Comparison of ENCODE assay signal across 14 mouse cellular contexts in genomic region chr17:26578162-26578561, GRCm38 (mm10).
"Had no signal": no experiment of that assay in that cellular context is flagged by ENCODE, and none has a peak within 500 bp of the region (broad histone marks: within the 10 kb centered on the region; RNA-seq: fewer than 3 reads in every experiment).

No protein-coding gene starts in this region.

- H3K4me2 ChIP-seq: liver, embryonic 11.5 days; liver, embryonic 15.5 days; midbrain, embryonic 13.5 days; neural tube, embryonic 15.5 days had no signal

- H3K27me3 ChIP-seq: liver, embryonic 15.5 days; midbrain, embryonic 13.5 days; neural tube, embryonic 15.5 days had no signal

- DNase-seq: kidney, postnatal 36 days; layer of hippocampus, adult 9-11 months; lung, adult 2 months; lung, postnatal 36 days; right cerebral cortex, adult 18-20 months; right cerebral cortex, postnatal 25 days had no signal

- H3K4me1 ChIP-seq: limb, embryonic 10.5 days had no signal

- H3K27ac ChIP-seq: kidney, postnatal 0 days; limb, embryonic 10.5 days; liver, embryonic 15.5 days; midbrain, embryonic 13.5 days; neural tube, embryonic 15.5 days had no signal

- H3K4me3 ChIP-seq: limb, embryonic 10.5 days; liver, embryonic 15.5 days; midbrain, embryonic 13.5 days; myocyte; neural tube, embryonic 15.5 days had no signal

- ATAC-seq: lung, postnatal 0 days; midbrain, embryonic 13.5 days had no signal

- H3K9me3 ChIP-seq: limb, embryonic 10.5 days; liver, embryonic 15.5 days; midbrain, embryonic 13.5 days; neural tube, embryonic 15.5 days had no signal

- H3K9ac ChIP-seq: liver, embryonic 15.5 days; midbrain, embryonic 13.5 days; neural tube, embryonic 15.5 days had no signal
